Mouse (Mus musculus) central nervous system, embryonic 11.5 days (tissue): ENCODE results near the gene Fam214a. TPM values are rescaled to one million over a fixed set of nuclear protein-coding genes. Genes with fewer than 3 reads are reported as not detected.

Experiments used
- polyA plus RNA-seq: library from polyadenylated mRNA; depleted of rRNA; stranded (reverse); fragments of >200 nt; gene quantifications from 2 replicates; pipeline ENCODE4 v1.2.3, GENCODE M21; 2012; rRNA removed

Gene Fam214a
- 13.7 and 14.9 TPM in 2 replicates for polyA plus RNA-seq

DNA sequence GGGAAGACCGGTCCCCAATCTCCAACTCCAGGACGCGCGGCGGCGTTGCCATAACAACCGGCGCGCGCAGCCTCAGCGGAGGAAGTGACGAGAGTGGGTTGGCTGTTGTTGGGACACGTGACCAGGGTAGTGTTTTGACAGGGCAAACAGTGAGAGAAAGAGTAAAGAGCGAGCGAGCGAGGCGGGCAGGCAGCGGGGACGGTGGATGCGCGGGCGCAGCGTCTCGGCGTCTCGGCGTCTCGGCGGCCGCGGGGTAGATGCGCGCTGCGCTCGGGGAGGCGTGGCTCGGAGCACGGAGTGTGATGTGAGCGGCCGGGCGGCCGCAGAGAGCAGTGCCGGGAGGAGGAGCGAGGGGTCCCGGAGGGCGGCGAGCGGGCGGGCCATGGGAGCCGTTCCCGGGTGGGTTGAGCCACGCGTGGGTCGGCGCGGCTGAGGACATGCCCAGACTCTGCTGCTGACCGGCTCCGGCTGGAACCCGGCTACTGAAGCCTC is at the start of gene Fam214a:
Gene Fam214a, plus strand, starts transcription at position 129 of the 492 bp plus-strand sequence.

GRCm38 (mm10) chr9:75037451-75038356 is 85.0 kb downstream of the Fam214a start, which contains the start of gene Arpp19:
Arpp19 (plus strand) TSS chr9:75037614.

DNA sequence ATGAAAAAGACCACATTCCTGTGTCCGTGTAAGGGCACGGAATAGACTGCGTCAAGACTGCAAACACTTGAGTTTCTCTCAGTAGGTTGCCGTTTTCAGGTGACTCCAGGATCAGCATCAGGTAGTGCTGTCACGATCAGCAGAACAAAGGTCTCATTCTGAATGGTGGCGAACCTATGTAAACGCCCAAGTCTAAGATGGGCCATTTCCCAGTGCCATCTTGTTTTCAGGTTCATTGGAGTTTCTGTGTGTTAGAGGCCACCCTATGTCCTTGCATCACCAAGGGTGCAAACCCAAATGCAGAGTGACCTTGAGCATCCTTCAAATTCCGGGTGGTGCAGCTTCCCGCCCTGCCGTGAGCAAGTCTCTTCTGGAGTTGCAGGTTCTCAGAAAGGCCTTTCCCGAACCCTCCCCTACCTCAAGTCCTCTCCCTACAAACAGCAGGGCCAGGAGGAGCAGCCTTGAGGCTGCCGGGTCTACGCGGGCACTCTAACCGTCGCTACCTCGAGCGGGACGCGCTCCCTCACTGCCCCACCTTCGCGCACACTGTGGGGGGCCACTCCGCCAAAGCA is 117.9 kb downstream of the Fam214a start, which contains the start of gene Myo5a:
Gene Myo5a, plus strand, starts transcription at position 559 of the 572 bp plus-strand sequence.

Other genes starting within 250 kb of the Fam214a start
- gene Onecut1, start 91.0 kb upstream of the Fam214a start, polyA plus RNA-seq = 5.6 and 6.8 TPM in 2 replicates
- gene Arpp19, start 84.7 kb downstream of the Fam214a start, polyA plus RNA-seq = 123 and 148 TPM in 2 replicates
- 38.7 and 43.9 TPM in 2 replicates for gene Myo5a, start 118.1 kb downstream of the Fam214a start, polyA plus RNA-seq